Mouse (Mus musculus) stomach, postnatal 0 days (tissue): Measurements from ENCODE around the gene Crebl2. TPM values are rescaled to one million over a fixed set of nuclear protein-coding genes. Genes with fewer than 3 reads are reported as not detected.
A peak's percentile ranks its signal among the peaks of the same experiment; 100 is the strongest.

Source experiments
- ATAC-seq: fragments of 200-750 bp; cut with Nextera tagmentation; 2 replicates; pipeline ENCODE4 v1.8.0; 2017; ENCODE audit not compliant: low FRiP score, low TSS enrichment
- DNase-seq: peaks from one replicate; pipeline ENCODE4 v3.0.0-alpha.2; 2016; ENCODE audit warnings: low spot score
- H3K27ac ChIP-seq: fragments of 300-500 bp; sonication (generic); replicated peaks from 2 replicates; pipeline ENCODE4 v1.5.1; 2014; ENCODE audit warnings: mild to moderate bottlenecking, control low read depth
- H3K27me3 ChIP-seq: fragments of 300-500 bp; sonication (generic); 2 replicates; pipeline ENCODE4 v1.6.1; 2014; ENCODE audit warnings: low read length; ENCODE audit not compliant: control insufficient read depth, insufficient read depth
- H3K36me3 ChIP-seq: fragments of 300-500 bp; sonication (generic); 2 replicates; pipeline ENCODE4 v1.6.1; 2014; ENCODE audit warnings: low read length, mixed read lengths; ENCODE audit not compliant: control insufficient read depth, insufficient read depth
- H3K4me1 ChIP-seq: fragments of 300-500 bp; sonication (generic); replicated peaks from 2 replicates; pipeline ENCODE4 v1.6.1; 2014; ENCODE audit warnings: antibody characterized with exemption; ENCODE audit not compliant: control insufficient read depth, insufficient read depth
- H3K4me2 ChIP-seq: fragments of 300-500 bp; sonication (generic); replicated peaks from 2 replicates; pipeline ENCODE4 v1.6.1; 2014; ENCODE audit warnings: low read depth, mild to moderate bottlenecking, control low read depth, moderate library complexity
- H3K4me3 ChIP-seq: fragments of 300-500 bp; sonication (generic); 2 replicates; pipeline ENCODE4 v1.5.1; 2014; ENCODE audit warnings: low read depth, low read length, control low read depth
- H3K9ac ChIP-seq: fragments of 300-500 bp; sonication (generic); 2 replicates; pipeline ENCODE4 v1.6.1; 2014; ENCODE audit warnings: mild to moderate bottlenecking, low read length, control low read depth, mixed read lengths
- H3K9me3 ChIP-seq: fragments of 300-500 bp; sonication (generic); 2 replicates; pipeline ENCODE4 v1.6.1; 2016; ENCODE audit warnings: low read length; ENCODE audit not compliant: control insufficient read depth
- CTCF ChIP-seq: IDR thresholded peaks from 2 replicates; pipeline ENCODE4 v1.5.1; 2016; ENCODE audit warnings: antibody characterized with exemption, low read depth, mild to moderate bottlenecking, moderate library complexity
- EP300 ChIP-seq: optimal IDR thresholded peaks from 2 replicates; pipeline ENCODE3; 2016; ENCODE audit warnings: antibody characterized with exemption
- WGBS: fragments of 180-500 bp; shearing (Covaris S2); extraction: QIAGEN DNeasy Blood & Tissue Kit; methylation state at CpG from one replicate; pipeline ENCODE4 v1.1.7; 2014; 5-methylcytosine and 5-hydroxymethylcytosine counted together
- polyA plus RNA-seq: library from polyadenylated mRNA; unstranded; fragments of >200 nt; fragmentation: Nextera tagmentation; extraction: Ambion mirVana; gene quantifications from 2 replicates; pipeline ENCODE4 v1.2.1, GENCODE M21; 2015

Gene Crebl2
- polyA plus RNA-seq, 1 experiment from 2014 or later: 4.7 TPM

DNA sequence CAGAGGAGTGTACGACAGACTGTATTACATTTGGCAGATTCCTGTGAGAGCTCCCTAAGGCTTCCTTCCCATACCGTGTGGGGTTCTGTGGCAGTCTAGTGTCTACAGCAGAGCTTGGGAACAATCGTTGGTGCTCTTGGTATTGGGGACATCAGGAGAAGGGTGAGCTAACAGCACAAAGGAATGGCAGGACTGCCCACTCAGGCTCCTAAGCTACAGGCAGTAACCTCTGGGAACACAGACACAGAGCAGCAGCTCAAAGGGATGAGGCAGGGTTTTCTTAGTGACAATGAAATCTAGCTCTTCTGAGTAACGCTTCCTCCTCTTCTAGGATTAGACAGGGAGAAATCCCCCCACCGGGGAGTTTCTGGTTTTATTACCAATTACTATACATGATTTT is 57.1 kb downstream of the Crebl2 start:
- Histone ChIP-seq H3K9me3 (no peaks in the 10 kb centered on the region), H3K27me3 (no peaks in the 10 kb centered on the region), H3K4me2 (no peak overlapping the region), H3K4me1 (no peaks in the 10 kb centered on the region), H3K36me3 (no peaks in the 10 kb centered on the region), H3K27ac (no peak overlapping the region), H3K4me3 (no peak overlapping the region), H3K9ac (no peak overlapping the region)
- no peak for DNase-seq
- TF ChIP-seq CTCF (no peak), EP300 (no peak)
- 54% methylated on average over 5 of the region's 5 CpGs for WGBS
- no peak for ATAC-seq

DNA sequence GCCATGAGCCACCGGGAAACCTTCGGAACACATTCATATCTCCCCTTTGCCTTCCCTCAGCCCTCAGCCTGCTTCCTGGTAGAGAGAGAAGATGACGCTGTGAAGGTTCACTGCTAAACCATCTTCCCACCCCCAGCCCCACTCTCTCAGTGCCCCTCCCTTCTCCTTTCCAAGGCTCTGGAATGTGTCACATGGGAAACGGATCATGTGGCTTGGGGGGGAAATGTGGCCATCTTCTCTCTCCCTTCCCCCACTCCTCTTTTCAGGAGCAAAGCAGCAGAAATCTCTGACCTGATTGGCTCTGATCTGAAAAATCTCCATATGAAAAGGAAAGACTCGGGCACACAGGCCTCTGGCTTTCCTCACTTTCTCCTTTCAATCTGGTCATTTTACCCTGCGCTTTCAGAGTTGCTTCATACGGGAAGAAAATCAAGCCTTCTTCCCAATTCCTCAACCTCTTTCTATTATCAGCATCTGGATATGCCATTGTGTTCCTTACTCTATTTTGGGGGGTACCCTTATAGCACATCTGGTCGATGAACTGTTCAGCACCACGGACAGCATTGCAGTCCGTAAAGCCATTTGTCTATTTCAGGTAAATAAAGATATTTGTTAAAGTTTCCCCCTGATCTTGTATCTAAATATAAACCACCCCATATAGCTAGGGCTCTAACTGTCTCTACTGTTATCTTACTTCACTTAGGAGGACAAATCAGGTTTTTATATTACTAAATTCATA is 57.9 kb downstream of the Crebl2 start:
- H3K4me1 ChIP-seq: no peaks in the 10 kb centered on the region
- no peaks in the 10 kb centered on the region for H3K27me3 ChIP-seq
- peak overlapping the region; percentile 25 for H3K4me2 ChIP-seq
- no peak for TF ChIP-seq EP300
- no peak for TF ChIP-seq CTCF
- no peak overlapping the region for H3K9ac ChIP-seq
- H3K9me3 ChIP-seq: no peaks in the 10 kb centered on the region
- WGBS: 8% methylated on average over 10 of the region's 10 CpGs
- ATAC-seq (no peak; the same call in 1 of the 2 replicates), DNase-seq (peak; percentile 29)
- 0 out of 2 replicates have a peak overlapping the region, but pooled peaks have one; percentile 6 for H3K4me3 ChIP-seq
- H3K27ac ChIP-seq: no peak overlapping the region
- no peaks in the 10 kb centered on the region for H3K36me3 ChIP-seq

DNA sequence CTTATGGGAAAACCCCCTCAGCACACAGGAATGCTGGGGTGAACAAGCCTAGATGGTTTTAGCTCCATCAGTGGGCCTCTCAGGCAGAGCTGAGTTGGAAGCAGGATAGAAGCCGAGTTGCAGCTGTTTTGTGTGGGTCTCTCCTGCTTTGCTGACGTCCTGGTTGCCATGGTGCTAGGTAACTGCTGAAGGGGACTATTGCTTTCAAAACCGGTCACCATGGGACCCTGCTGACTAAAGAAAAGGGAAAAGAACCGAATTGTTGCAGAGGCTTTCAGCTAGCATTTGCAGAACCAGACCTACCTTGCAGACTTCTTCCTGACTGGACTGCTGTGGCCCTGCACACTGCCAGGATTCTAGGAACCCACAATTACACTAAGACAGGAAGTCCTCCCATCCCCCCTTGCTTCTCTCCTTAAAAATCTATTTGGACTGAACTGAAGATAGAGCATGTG is 58.6 kb downstream of the Crebl2 start:
- Histone ChIP-seq H3K27ac (no peak overlapping the region), H3K36me3 (no peaks in the 10 kb centered on the region), H3K27me3 (no peaks in the 10 kb centered on the region), H3K4me2 (no peak overlapping the region), H3K4me1 (no peaks in the 10 kb centered on the region), H3K9me3 (no peaks in the 10 kb centered on the region), H3K4me3 (no peak overlapping the region), H3K9ac (no peak overlapping the region)
- no peak for ATAC-seq
- TF ChIP-seq CTCF: no peak
- TF ChIP-seq EP300: no peak
- no peak for DNase-seq
- 16% methylated on average over 4 of the region's 4 CpGs for WGBS

DNA sequence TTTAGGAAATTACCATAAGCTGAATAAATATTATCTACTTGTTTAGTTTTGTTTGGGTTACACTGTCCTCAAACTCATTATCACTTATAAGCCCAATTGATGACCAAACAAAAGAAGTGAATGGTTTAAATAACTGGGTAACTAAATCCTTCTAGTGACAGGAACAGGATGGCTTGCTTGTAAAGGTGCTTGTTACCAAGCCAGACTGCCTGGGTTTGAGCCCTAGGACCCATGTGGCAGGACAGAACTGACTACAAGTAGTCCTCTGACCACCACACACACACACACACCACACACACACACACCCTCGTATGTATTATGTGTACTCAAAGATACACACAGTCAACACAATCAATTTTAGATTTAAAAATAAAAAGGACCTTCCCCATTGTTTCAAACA is 59.8 kb downstream of the Crebl2 start:
- H3K9ac ChIP-seq: no peak overlapping the region

DNA sequence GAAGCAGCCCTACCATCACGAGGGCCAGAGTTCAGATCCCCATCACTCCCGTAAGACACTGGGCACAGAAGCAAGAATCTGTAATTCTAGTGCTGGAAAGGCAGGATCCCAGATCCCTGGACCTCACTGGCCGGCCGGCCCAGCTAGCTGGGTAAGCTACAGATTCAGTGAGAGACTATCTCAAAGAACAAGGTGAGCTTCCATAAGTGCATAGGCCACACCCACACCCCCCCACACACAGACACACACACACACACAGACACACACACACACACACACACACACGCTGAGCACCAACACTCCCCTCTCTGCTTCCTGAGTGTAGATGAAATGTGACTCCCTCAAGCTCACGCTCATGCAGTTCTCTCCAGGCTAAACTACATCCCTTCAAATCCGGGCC is 60.5 kb downstream of the Crebl2 start:
- Histone ChIP-seq H3K4me1 (no peaks in the 10 kb centered on the region), H3K9ac (no peak overlapping the region)

More for the DNA sequence above, 59.8 kb downstream of the Crebl2 start:
- no peak overlapping the region for H3K4me3 ChIP-seq
- ATAC-seq (no peak), DNase-seq (no peak)
- no peaks in the 10 kb centered on the region for H3K36me3 ChIP-seq
- TF ChIP-seq CTCF (no peak), EP300 (no peak)
- H3K27me3 ChIP-seq: no peaks in the 10 kb centered on the region
- no peak overlapping the region for H3K4me2 ChIP-seq
- no peaks in the 10 kb centered on the region for H3K4me1 ChIP-seq
- no peak overlapping the region for H3K27ac ChIP-seq
- WGBS: 74% methylated on average over 1 of the region's 1 CpGs
- H3K9me3 ChIP-seq: no peaks in the 10 kb centered on the region

More for the DNA sequence above, 60.5 kb downstream of the Crebl2 start:
- no peak overlapping the region for H3K27ac ChIP-seq
- WGBS: 79% methylated on average over 7 of the region's 7 CpGs
- ATAC-seq (no peak), DNase-seq (no peak)
- no peak overlapping the region for H3K4me3 ChIP-seq
- no peaks in the 10 kb centered on the region for H3K27me3 ChIP-seq
- TF ChIP-seq EP300: no peak
- TF ChIP-seq CTCF: no peak
- no peak overlapping the region for H3K4me2 ChIP-seq
- H3K36me3 ChIP-seq: no peaks in the 10 kb centered on the region
- H3K9me3 ChIP-seq: no peaks in the 10 kb centered on the region
